Mouse (Mus musculus) Patski (cell line): ENCODE data around the gene Fbxw8. TPM values are rescaled to one million over a fixed set of nuclear protein-coding genes. Genes with fewer than 3 reads are reported as not detected.

ENCODE experiments used
- ATAC-seq: fragments of 100-300 bp; one replicate; pipeline ENCODE4 v1.8.0; 2021
- CTCF ChIA-PET: fragments of 350-600 bp; sonication (Branson Sonifier 250); formaldehyde crosslinking; loops from one replicate; lab custom pipeline; 2022; ENCODE audit warnings: inconsistent platforms; lab: Charles Lee
- POLR2A ChIA-PET: fragments of 350-600 bp; sonication (Branson Sonifier 250); formaldehyde crosslinking; loops from one replicate; lab custom pipeline; 2022; ENCODE audit warnings: antibody characterized with exemption, inconsistent platforms; lab: Charles Lee
- DNase-seq: peaks from one replicate; pipeline ENCODE4 v3.0.0-alpha.2; 2011; ENCODE audit warnings: low read depth, low spot score
- H3K27me3 ChIP-seq: fragments of 371-371 bp; one replicate; pipeline ENCODE4 v1.5.1; 2021
- CTCF ChIP-seq: fragments of 100-300 bp; IDR thresholded peaks from one replicate; pipeline ENCODE4 v1.5.1; 2021
- in situ Hi-C: fragments of 300-500 bp; cut with MboI; formaldehyde crosslinking; loops from 3 replicates; pipeline ENCODE4 v1.11.1; 2018; ENCODE audit warnings: low pct_unique_long_range_greater_than_20kb, mixed read lengths
- polyA plus RNA-seq: library from polyadenylated mRNA; unstranded; gene quantifications from one replicate; pipeline ENCODE4 v1.2.3, GENCODE M21; 2021

Fbxw8 gene
- polyA plus RNA-seq, 1 experiment from 2014 or later = 73.1 TPM

GRCm38 (mm10) chr5:118174310-118175009 is 19.2 kb upstream of the Fbxw8 start:
- ChIA-PET CTCF (no interaction called here), POLR2A (interaction anchor here (0.6 kb wide), 1 partner anchor 1505 kb away, joined by 5 read pairs; no protein-coding TSS in a partner anchor)
- in situ Hi-C loops = no loop called here
- DNase-seq (no peak), ATAC-seq (no peak)
- no peak for TF ChIP-seq CTCF
- peaks cover 35% of the 10 kb centered on the region for H3K27me3 ChIP-seq

- peaks cover 55% of the 10 kb centered on the region for H3K27me3 ChIP-seq
- ChIA-PET POLR2A (no interaction called here), CTCF (no interaction called here)
- TF ChIP-seq CTCF = no peak
- ATAC-seq = no peak
- DNase-seq = no peak
- in situ Hi-C loops = no loop called here
These were observed 16.9 kb upstream of the Fbxw8 start for GRCm38 (mm10) chr5:118172078-118172723.

GRCm38 (mm10) chr5:118171665-118172064 is 16.4 kb upstream of the Fbxw8 start:
- ATAC-seq (no peak), DNase-seq (no peak)
- H3K27me3 ChIP-seq = peaks cover 58% of the 10 kb centered on the region
- no peak for TF ChIP-seq CTCF
- in situ Hi-C loops = no loop called here
- ChIA-PET POLR2A (no interaction called here), CTCF (no interaction called here)

GRCm38 (mm10) chr5:118170888-118171529 is 15.7 kb upstream of the Fbxw8 start:
- DNase-seq (no peak), ATAC-seq (peak; percentile 24)
- in situ Hi-C loops = no loop called here
- ChIA-PET POLR2A (no interaction called here), CTCF (no interaction called here)
- TF ChIP-seq CTCF = peak; percentile 55
- peaks cover 61% of the 10 kb centered on the region for H3K27me3 ChIP-seq

GRCm38 (mm10) chr5:118169222-118170221 is 14.3 kb upstream of the Fbxw8 start:
- ChIA-PET POLR2A (no interaction called here), CTCF (no interaction called here)
- no peak for DNase-seq
- ATAC-seq = peak; percentile 32
- H3K27me3 ChIP-seq = peaks cover 62% of the 10 kb centered on the region
- in situ Hi-C loops = no loop called here
- no peak for TF ChIP-seq CTCF

GRCm38 (mm10) chr5:118167561-118167995 is 12.3 kb upstream of the Fbxw8 start:
- no peak for ATAC-seq
- CTCF ChIA-PET = no interaction called here
- no peak for DNase-seq
- POLR2A ChIA-PET = no interaction called here
- no peak for TF ChIP-seq CTCF
- in situ Hi-C loops = no loop called here
- peaks cover 52% of the 10 kb centered on the region for H3K27me3 ChIP-seq

- in situ Hi-C loops = no loop called here
- ChIA-PET CTCF (interaction anchor here (1.0 kb wide), 1 partner anchor 19 kb away, joined by 3 read pairs; no protein-coding TSS in a partner anchor), POLR2A (no interaction called here)
- ATAC-seq (no peak), DNase-seq (no peak)
- TF ChIP-seq CTCF = no peak
- peaks cover 40% of the 10 kb centered on the region for H3K27me3 ChIP-seq
These were observed 10.2 kb upstream of the Fbxw8 start for GRCm38 (mm10) chr5:118165462-118165861.

GRCm38 (mm10) chr5:118164581-118164980 is 9.3 kb upstream of the Fbxw8 start, which contains the start of gene Hrk:
Gene Hrk (plus strand): TSS chr5:118164648.
- ATAC-seq = no peak
- DNase-seq = no peak
- ChIA-PET POLR2A (no interaction called here), CTCF (no interaction called here)
- in situ Hi-C loops = no loop called here
- TF ChIP-seq CTCF = no peak
- peaks cover 35% of the 10 kb centered on the region for H3K27me3 ChIP-seq

GRCm38 (mm10) chr5:118160691-118161090 is 5.4 kb upstream of the Fbxw8 start:
- no peak for TF ChIP-seq CTCF
- peaks cover 9% of the 10 kb centered on the region for H3K27me3 ChIP-seq
- ChIA-PET CTCF (no interaction called here), POLR2A (interaction anchor here (0.6 kb wide), 1 partner anchor 991 kb away, joined by 3 read pairs; no protein-coding TSS in a partner anchor)
- DNase-seq (no peak), ATAC-seq (peak; percentile 19)
- in situ Hi-C loops = no loop called here

GRCm38 (mm10) chr5:118156976-118157375 is 1.7 kb upstream of the Fbxw8 start:
- no peak for DNase-seq
- in situ Hi-C loops = no loop called here

More at GRCm38 (mm10) chr5:118156976-118157375, 1.7 kb upstream of the Fbxw8 start:
- ChIA-PET POLR2A (interaction anchor here (0.6 kb wide), 1 partner anchor 40 kb away, joined by 3 read pairs; no protein-coding TSS in a partner anchor), CTCF (no interaction called here)
- TF ChIP-seq CTCF = no peak
- ATAC-seq = no peak
- H3K27me3 ChIP-seq = peaks cover 5% of the 10 kb centered on the region
